Mouse (Mus musculus): ENCODE data around the gene Rnf185.

Rnf185 gene

DNA sequence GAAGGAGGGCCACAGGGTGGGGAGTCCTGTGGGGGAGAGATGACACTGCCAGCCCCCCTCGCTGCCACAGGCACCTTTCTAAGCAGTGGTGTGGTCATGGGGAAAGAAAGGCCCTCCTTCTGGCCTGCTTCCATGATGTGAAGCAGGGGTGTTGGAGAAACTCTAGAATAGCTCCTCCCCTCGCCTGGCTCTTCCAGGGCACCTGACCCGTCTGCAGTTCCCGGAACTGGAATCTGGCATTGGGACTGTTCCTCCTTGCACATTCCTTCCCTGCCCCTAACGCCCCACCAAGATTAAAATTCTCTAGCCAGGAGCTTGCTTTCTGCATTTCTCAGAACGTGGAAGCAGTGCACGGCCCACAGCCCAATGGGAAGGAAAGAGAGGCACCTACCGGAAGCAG lies 59.6 kb downstream of the Rnf185 start:
- DNase-seq = peak; percentile 20 to 38

DNA sequence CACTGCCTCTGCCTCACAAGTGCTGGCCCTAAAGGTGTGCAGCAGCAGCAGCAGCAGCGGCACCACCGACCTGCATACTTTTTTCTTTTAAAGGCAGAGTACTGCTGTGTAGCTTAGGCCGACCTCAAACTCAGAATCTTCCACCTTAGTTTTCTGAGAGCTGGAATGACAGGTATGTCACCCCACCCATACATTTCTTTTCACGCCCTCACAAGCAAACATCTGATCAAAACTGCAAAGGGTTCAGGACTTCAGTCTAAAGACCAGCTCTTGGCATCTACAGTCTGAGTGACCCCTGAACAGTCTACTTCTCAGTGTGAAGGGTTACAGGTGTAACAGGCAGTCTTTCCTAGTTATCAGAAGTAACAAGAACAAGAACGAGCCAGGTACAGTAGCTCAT lies 61.4 kb downstream of the Rnf185 start:
- DNase-seq = no peak

DNA sequence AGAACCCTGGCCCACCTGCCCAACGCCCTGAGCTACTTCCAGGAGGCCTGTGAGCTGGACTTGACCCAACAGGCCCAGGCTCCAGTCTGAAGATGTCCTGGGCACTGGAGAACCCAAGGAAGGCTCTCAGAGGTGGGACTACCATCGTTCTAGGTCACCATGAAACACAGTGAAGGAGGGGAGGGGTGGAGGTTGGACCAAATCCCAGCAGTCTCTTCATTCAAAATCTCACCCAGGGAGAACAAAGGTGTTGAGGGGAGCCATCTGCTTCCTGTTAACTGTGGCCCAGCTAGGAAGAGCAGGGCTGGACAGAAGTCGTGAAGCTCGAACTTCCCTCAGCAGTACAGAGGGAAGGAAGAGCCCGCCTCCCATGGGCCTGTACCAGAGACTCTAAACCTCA lies 62.2 kb downstream of the Rnf185 start:
- no peak for DNase-seq

DNA sequence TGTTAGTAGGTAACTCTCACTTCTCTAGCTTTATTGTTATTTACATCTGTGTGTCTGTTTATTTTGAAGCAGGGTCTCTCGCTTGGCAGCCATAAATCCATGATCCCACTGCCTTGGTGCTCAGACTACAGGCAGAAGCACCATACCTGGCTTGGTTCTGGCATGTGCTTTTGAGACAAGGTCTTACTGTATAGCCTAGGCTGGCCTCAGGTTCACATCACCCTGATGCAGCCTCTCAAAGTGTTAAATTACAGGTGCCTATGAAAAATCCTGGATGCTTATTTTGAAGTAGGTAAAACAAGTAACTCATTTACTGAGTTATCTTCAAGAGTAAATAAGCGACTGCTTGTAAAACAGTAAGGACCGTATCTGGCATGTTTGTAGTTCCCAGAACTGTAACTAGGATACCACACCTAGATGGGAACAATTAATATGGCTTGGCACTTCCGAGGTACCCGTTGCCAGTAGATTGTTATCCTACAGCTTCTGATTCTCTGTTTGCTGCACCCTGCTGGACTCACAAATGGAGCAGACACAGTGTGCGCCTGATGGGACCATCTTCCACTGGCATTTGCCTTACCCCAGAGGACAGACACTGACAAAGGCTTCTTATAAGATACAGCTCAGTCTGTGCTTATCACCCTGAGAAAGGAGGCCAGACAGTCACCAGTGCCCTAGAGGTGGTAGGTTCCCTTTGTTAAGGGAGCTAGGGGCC lies 64.5 kb downstream of the Rnf185 start:
- no peak for DNase-seq

DNA sequence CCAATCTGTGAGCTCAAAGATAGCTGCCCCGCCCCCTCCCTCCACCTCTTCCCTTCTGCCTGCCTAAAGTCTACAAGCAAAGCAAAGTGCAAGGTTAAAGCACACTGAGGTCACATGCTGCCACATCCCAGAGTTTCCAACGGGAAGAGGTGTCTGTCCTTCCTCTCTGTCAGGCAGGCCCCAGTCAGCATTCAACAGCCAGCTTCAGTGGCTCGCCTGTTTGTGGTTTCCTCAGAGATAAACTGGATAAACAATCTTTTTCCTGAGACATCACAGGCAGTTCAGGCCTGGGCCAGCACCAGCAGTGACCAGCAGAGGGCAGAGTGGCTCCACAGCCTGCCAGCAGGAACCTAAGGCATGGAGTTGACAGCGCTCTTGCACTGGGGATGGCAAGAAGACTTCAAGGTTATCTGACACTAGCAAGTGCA lies 65.2 kb downstream of the Rnf185 start:
- peak; percentile 72 to 90 for DNase-seq

DNA sequence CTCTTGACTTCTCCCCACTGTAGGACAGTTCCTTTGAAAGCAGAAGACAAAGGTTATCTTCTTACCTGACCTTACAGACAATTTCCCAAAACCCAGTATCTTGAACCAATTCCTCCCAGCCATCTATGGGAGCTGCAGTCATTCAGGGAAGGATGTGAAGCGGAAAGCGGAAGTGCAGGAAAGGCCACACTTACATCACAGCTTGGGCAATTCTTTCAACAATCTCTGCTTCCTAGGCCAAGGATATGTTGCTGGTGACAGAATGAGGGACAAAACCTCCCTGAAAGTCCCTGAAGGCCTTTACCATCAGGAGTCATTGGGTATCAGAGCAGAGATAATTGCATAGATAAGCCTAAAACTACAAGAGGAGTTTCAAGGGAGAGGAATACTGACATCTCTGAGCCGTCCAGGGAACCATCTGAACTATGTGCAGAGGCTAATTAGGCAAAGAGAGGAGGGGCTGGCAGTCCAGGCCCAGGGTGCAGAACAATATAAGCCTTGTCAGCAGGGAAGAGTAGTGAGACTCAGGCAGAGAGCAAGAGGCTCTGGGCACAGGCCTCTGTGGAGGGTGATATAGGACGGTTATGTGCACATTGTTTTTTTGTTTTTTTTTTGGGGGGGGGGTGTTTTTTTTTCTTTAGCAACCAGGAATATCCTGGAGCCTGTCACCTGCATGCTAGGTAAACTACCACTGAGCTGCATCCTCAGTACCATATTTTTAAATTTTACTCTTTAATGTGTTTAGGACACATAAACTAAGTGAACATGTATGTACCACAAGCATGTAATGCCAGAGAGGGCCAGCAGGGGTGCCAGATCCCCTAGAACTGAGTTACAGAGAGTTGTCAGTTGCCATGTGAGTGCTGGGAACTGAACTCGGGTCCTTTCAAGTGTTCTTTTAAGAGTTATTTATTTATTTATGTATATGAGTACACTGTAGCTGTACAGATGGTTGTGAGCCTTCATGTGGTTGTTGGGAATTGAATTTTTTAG lies 69.3 kb downstream of the Rnf185 start:
- no peak for DNase-seq

DNA sequence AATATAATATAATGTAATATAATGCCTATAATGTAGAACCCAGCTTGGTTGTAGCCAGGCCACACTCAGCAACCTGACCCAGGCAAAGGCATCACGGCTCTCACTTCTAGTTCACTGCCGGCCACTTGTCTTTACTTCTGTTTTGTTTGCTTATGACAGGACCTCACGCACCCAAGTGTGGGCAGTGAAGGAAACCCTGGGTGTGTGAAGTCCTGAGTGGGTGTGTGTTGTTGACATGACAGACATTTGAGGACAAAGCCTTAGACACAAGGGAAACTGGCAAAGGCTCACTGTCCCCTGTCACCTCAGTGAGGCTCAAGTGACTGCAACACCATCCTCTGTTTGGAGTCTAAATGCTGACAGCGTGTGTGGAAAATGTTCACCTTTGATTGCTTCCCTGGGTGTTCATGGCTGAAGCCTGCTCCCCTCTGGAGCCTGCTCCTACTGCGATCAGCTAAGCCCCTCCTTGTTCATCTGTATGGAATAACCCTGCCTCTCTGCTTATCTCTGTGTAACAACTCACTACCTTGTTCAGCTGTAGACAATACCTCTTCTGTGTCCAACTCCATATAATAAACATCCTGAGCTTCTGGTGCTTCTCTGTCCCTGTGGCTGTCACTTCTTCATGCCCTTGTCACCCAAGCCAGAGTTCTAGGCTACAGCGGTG lies 70.9 kb downstream of the Rnf185 start:
- DNase-seq = no peak

DNA sequence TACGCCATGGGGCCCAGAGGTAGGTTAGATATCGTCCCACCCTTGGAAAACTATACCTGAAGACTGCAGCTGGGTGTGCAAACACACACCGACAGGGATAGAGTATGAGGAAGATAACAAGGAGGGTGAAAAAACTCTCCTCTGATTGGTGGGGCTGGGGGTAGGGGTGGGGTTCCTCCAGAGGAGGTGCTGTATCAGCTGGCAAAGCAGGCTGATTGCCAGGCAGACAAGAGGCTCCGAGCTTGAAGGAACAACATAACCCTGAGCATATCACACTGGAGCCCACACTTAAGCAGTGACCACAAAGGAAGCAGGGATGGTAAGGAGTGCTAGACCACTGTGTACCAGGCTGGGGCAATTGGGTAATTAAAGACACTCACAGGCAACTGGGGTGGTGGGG lies 72.7 kb downstream of the Rnf185 start:
- DNase-seq = no peak

DNA sequence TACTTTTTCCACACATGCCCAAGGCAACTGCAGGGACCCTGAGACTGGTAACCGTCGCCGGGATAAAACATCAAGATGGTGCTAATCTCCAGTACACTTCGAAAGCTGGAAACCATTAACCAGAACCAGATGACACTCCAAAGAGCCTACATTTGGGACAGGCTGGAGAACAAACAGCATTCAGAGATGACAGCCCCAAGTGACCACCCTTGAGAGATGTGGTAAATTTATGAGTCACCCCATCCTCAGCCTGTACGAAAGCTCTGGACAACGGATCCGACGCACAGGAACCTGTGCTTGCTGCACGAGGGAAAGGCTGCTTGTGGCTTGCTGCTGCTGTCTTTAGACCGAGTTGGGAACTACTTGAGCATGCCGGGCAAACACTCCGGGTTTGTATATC lies 77.4 kb downstream of the Rnf185 start:
- no peak for DNase-seq

DNA sequence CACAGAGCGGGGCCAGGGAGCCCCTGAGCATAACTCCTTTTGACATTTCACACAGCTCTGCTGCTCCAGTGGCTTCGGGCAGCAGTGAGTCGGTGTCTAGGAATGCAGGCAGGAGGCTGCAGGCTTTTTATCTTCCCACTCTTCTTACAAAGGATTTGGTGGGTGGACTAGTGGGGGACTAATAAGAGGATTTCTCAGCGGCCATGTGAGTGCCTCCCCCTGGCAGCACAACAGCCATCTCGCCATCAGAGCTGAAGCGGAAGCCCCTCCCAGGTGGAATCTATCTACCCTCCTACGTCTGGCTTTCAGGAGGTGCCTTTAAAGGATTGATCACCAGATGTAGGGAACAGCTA lies 77.9 kb downstream of the Rnf185 start:
- no peak for DNase-seq

DNA sequence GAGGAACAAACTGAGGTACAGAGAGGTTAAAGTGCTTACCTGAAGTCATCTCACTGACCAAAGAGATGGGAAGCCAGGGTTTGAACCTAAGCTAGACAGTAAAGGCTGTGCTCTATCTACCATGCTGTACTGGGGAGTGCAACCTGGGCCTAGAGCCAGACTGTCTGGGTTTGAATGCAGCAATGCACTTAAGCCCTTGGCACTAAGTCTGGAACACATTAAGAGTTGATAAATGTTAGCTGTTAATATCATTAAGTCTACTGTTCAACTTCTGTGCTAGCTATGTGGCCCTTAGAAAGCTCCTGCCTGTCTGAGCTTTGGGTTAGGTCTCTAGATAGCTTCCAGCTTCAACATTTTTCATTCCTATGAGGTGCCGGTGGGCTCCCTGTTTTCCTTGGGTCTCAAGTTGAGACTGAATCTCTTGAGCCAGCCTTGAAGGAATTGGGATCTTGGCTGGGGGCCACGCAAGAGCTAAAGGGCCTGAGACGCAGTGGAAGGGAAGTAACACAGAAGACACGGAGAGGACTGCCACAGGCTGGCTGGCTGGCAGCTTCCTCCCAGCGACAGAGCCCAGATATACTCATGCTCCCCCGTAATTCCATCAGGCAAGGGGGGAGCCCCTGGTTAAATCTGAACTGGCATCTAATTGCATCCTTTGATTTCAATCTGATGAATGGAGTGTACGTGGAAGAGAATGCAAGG lies 78.4 kb downstream of the Rnf185 start:
- DNase-seq = no peak

DNA sequence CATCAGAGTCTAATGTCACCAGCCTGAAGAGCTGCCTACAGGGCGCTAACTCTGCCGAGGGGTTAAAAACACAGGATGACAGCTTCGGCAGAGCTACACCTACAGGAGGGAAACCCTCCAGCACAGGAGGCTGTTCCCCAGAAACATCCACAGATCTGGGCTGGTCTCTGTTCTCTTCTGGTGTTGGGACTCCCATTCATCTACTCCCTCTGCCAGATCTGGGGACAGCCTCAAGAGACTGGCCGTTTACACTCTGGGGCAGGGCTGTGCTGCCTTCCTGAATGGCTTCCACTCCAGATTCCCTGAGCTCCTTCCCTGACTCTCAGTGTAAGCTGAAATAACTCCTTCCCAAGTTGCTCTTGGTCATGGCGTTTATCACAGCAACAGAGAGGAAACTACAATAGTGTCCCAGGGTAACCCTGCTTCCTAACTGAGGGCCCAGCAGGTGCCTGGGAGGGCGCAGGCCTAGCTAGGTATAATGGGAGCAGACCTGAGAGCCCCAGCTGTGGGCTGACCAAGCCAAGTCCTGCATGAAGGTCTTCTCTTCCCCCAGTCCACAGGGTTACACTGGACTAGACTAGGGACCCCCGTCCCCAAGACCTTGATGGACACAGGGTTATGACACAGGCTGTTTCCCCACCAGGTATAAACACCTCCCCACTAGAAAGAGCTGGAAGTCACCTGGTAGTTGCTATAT lies 80.4 kb downstream of the Rnf185 start:
- DNase-seq = no peak

DNA sequence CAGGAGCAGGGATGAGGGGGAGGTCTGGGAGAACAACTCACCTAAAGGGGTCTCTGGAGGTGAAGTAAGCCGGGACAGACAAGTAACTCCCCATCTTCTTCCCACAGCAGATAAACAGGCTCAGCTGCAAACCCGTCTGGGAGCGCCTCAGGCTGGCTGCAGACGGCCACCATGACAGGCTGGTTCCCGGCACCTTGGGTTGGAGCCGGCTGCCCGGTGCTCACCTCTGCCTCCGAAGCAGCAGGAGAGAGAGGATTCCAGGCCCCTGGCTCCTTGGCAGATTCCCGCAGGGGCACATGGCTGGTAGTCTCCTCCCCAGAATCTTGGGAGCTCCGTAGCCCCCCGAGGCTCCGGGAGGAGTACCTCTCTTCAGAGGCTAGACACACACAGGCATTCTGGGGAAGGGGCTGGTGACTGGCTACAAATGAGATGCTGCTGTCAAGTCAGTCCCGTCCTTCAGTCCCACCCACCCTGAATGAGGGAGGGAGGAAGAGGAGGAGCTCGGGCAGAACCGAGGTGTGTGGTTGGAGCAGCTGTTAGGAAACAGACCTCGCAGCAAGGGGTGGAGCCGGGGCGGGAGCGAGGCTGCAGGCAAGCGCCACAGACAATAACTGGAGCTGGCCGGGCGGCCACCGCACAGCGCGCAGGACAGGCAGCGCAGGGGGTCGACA lies 81.1 kb downstream of the Rnf185 start:
- DNase-seq = peak; percentile 78 to 81

DNA sequence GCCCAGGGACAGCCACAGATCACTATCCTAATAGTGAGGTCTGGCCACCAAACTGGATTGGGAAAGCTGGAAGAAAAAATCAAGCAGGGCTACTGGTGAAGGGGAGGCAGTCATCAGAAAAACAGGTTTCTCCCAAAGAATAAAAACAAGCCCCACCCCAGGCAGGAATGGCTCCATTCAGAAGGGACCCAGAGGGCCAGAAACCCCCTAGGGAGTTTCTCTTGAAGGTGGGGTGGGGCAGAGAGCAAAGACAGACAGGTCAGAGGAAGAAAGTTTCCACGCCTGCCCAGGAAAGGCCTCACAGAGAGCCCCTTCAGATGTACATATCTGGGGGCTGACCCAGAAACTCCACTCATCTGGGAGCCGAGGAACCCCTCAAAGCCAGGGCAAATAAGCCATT lies 82.0 kb downstream of the Rnf185 start:
- no peak for DNase-seq

DNA sequence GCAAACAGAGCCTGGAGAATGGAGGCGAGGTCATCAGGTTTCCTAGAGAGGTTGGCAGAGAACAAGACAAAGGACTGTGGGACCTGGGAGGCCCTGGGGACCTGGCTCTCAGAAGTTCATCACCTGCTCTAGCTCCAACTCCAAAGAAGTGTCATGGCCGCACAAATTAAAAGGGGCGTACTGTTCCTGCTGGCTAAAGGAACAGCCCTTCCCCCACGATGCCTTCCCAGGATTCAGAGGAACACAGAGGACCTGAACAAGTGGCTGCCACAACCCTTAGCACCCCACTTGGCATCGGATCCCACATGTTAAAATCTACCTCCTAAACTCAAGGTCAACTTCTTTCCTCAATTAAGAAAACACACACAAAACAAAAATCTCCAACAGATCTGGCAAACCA lies 82.7 kb downstream of the Rnf185 start:
- DNase-seq = no peak

DNA sequence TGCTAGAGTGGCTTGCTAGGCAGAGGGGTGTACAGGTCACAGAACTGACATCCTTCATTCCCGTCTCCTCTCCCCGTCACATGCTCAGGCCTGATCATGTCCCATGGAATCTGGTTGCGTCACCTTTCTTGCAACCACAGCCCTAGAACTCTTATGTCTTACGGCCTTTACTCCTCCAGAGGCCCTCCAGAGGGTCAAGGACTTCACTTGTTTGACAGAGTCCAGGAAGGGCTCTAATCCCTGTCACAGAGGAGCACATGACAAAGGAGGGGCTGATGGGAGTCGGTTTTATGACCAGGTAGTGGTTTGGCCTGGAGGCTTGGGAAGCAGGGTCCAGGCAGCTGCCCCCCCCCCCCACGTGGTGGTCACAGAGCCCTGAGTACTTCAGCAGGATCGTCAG lies 83.2 kb downstream of the Rnf185 start:
- no peak for DNase-seq

DNA sequence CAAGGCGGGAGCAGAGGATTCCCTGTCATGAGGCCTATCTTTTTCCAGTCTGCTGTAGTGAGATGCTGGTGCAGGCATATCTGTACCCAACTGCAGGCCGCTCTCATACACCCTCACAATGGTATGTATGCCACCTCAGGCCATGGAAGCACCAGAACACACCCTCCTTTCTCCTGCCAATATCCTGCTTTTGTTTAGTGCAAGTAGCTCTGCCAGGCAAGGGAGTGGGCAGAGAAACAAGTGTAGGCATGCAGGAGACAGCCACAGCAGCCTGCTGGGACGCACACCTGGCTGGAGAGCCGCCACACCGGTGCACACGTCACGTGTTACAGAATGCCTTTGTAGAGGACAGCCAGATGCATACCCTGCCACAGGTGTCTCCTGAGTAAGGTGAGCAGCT lies 85.8 kb downstream of the Rnf185 start:
- no peak for DNase-seq
